Mouse (Mus musculus) ES-E14 (cell line): ENCODE results near the gene Cd82. TPM values are rescaled to one million over a fixed set of nuclear protein-coding genes. Genes with fewer than 3 reads are reported as not detected.

ENCODE experiments used
- DNase-seq: peaks from one replicate; pipeline ENCODE4 v3.0.0-alpha.2; 2013; ENCODE audit warnings: low read depth, low spot score
- H3K27ac ChIP-seq: 2 replicates; pipeline ENCODE4 v1.5.1; 2012; ENCODE audit warnings: low read depth, mild to moderate bottlenecking, low read length, moderate library complexity, mixed read lengths; ENCODE audit not compliant: poor library complexity, insufficient read depth, severe bottlenecking
- H3K36me3 ChIP-seq: 2 replicates; pipeline ENCODE4 v1.6.1; 2012; ENCODE audit warnings: mild to moderate bottlenecking, low read length, moderate library complexity, mixed read lengths; ENCODE audit not compliant: control insufficient read depth, poor library complexity, insufficient read depth, severe bottlenecking
- H3K4me1 ChIP-seq, 2 experiments: fragments of 150-350 bp in 1 of 2; sonication (generic) in 1 of 2; 2 replicates each; pipeline ENCODE4 v1.6.1; 2012; ENCODE audit warnings: low read length in 2 of 2, mild to moderate bottlenecking in 1 of 2, mixed read lengths in 1 of 2; ENCODE audit not compliant: control insufficient read depth in 2 of 2, insufficient read depth in 2 of 2, poor library complexity in 1 of 2
- H3K4me3 ChIP-seq, 2 experiments: fragments of 150-350 bp in 1 of 2; sonication (generic) in 1 of 2; 2 replicates each; pipeline ENCODE4 v1.5.1; 2012; ENCODE audit warnings: low read length in 2 of 2, low read depth in 1 of 2, mild to moderate bottlenecking in 1 of 2, mixed read lengths in 1 of 2; ENCODE audit not compliant: insufficient read depth in 1 of 2, poor library complexity in 1 of 2, severe bottlenecking in 1 of 2
- H3K9ac ChIP-seq: 2 replicates; pipeline ENCODE4 v1.6.1; 2012; ENCODE audit warnings: low read depth, mild to moderate bottlenecking, low read length, mixed read lengths; ENCODE audit not compliant: poor library complexity, insufficient read depth, severe bottlenecking
- H3K9me3 ChIP-seq: fragments of 150-350 bp; sonication (generic); 2 replicates; pipeline ENCODE4 v1.6.1; 2012; ENCODE audit warnings: low read depth, mild to moderate bottlenecking, low read length; ENCODE audit not compliant: control insufficient read depth, insufficient read depth
- CHD2 ChIP-seq: IDR thresholded peaks from 2 replicates; pipeline ENCODE4 v1.6.1; 2014; ENCODE audit warnings: mild to moderate bottlenecking, low read depth, low read length, inconsistent platforms
- HCFC1 ChIP-seq: IDR thresholded peaks from 2 replicates; pipeline ENCODE4 v1.6.1; 2012; ENCODE audit warnings: low read length, inconsistent platforms, borderline replicate concordance; ENCODE audit not compliant: insufficient read depth
- MAFK ChIP-seq: IDR thresholded peaks from 2 replicates; pipeline ENCODE4 v1.6.1; 2014; ENCODE audit warnings: mild to moderate bottlenecking, low read depth, low read length, inconsistent platforms; ENCODE audit not compliant: insufficient read depth
- ZC3H11A ChIP-seq: IDR thresholded peaks from 2 replicates; pipeline ENCODE4 v1.6.1; 2012; ENCODE audit warnings: low read depth, mild to moderate bottlenecking, inconsistent platforms, low read length, borderline replicate concordance
- ZNF384 ChIP-seq: IDR thresholded peaks from 2 replicates; pipeline ENCODE4 v1.6.1; 2012; ENCODE audit warnings: low read depth, low read length, inconsistent platforms
- in situ Hi-C, 2 experiments: fragments of 600-800 bp; cut with MboI; formaldehyde crosslinking; loops; one replicate each; pipeline ENCODE4 v1.15.1; 2025; ENCODE audit warnings: low sequenced_read_pairs in 2 of 2, inconsistent platforms in 1 of 2; ENCODE audit not compliant: unreplicated experiment in 2 of 2
- total RNA-seq: library from RNA; depleted of rRNA; stranded (reverse); fragments of 300-350 nt; gene quantifications from 2 replicates; pipeline ENCODE4 v1.2.3, GENCODE M21; 2012; rRNA removed

The Cd82 gene
- total RNA-seq = 1.8 and 3.2 TPM in 2 replicates

DNA sequence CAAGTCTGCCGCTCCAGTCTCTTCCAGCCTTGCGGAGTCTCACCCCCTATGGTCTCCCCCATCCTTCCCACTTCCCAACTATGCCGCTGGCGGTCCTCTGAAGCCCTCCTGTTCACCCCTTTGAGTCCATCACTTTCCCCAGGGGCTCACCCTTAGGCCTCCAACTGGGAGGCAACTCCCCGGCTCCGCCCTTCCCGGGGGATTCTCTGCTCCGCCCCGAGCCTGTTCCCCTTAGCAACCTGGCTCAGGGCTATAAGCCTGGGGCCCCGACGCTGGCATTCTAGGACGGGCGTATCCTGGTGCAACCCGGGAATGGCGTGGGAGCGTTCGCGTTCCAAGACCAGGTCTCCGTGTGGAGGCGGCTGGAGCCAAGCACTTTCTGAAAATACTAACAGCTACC lies at the start of gene Cd82:
TSS of gene Cd82 (minus strand) at position 381 of the 400 bp plus-strand sequence.
- no peak within 1 kb of the TSS for H3K27ac ChIP-seq
- H3K9me3 ChIP-seq = no peaks in the 10 kb centered on the region
- H3K4me1 ChIP-seq = peaks cover 0 to 5% of the 10 kb centered on the region in 2 experiments; a peak in 1 of 4 replicates
- TF ChIP-seq MAFK = no peak
- no peak for TF ChIP-seq HCFC1
- no peak for TF ChIP-seq CHD2
- no peak for TF ChIP-seq ZC3H11A
- no peak for TF ChIP-seq ZNF384
- H3K4me3 ChIP-seq = peak within 1 kb of the TSS; percentile 51 to 76
- no peaks in the 10 kb centered on the region for H3K36me3 ChIP-seq
- no peak within 1 kb of the TSS; the same call in 1 of the 2 replicates for H3K9ac ChIP-seq
- peak; percentile 68 for DNase-seq
- in situ Hi-C loops = no loop called here

DNA sequence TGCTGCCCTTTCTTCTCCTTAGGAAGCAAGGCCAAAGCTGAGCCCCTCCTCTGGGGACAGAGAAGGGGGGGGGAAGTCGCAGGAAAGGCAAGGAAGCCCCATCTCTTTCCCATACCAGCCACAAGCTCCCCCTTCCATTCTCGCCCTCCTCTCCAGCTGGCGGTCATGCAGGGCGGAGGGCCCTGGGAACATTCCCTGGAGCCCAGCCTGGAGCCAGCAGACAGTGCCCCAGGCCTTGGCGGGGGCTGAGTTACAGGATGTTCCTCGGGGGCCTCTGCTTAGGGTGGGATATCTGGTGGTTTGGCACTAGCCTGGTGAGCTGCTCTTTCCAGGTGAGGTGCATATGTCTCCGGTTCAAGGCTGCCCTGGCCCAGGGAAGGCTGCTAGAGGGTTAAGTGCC lies 49.2 kb upstream of the Cd82 start:
- no peak overlapping the region for H3K4me3 ChIP-seq
- no peak overlapping the region for H3K27ac ChIP-seq
- no peaks in the 10 kb centered on the region for H3K9me3 ChIP-seq
- no peak for DNase-seq
- in situ Hi-C loops = no loop called here
- no peak overlapping the region for H3K9ac ChIP-seq
- TF ChIP-seq MAFK (no peak), HCFC1 (no peak), CHD2 (no peak), ZC3H11A (no peak), ZNF384 (no peak)
- H3K4me1 ChIP-seq = no peaks in the 10 kb centered on the region
- no peaks in the 10 kb centered on the region for H3K36me3 ChIP-seq

- H3K9ac ChIP-seq = no peak overlapping the region
- no peak overlapping the region for H3K27ac ChIP-seq
- H3K4me1 ChIP-seq = no peaks in the 10 kb centered on the region
- no peaks in the 10 kb centered on the region for H3K9me3 ChIP-seq
- no peak for TF ChIP-seq HCFC1
- no peak for TF ChIP-seq MAFK
- TF ChIP-seq ZC3H11A = no peak
- TF ChIP-seq ZNF384 = no peak
- TF ChIP-seq CHD2 = no peak
- no peak for DNase-seq
- H3K36me3 ChIP-seq = no peaks in the 10 kb centered on the region
- in situ Hi-C loops = no loop called here
- no peak overlapping the region for H3K4me3 ChIP-seq
Measured at GRCm38 (mm10) chr2:93510839-93511238, 47.9 kb upstream of the Cd82 start.

- no peaks in the 10 kb centered on the region for H3K4me1 ChIP-seq
- H3K27ac ChIP-seq = no peak overlapping the region
- TF ChIP-seq HCFC1 (no peak), ZNF384 (no peak), ZC3H11A (no peak), MAFK (no peak), CHD2 (no peak)
- no peak overlapping the region for H3K9ac ChIP-seq
- H3K36me3 ChIP-seq = no peaks in the 10 kb centered on the region
- H3K4me3 ChIP-seq = no peak overlapping the region
- DNase-seq = no peak
- in situ Hi-C loops = no loop called here
- H3K9me3 ChIP-seq = no peaks in the 10 kb centered on the region
Measured at GRCm38 (mm10) chr2:93509777-93510750, 47.1 kb upstream of the Cd82 start.
